Mouse (Mus musculus): Measurements from ENCODE around the gene Limch1. TPM values are rescaled to one million over a fixed set of nuclear protein-coding genes. Genes with fewer than 3 reads are reported as not detected.

Limch1 gene
- total RNA-seq, 2 experiments from 2014 or later = 210 to 274 TPM

GRCm38 (mm10) chr5:66862151-66862550 is 116.5 kb downstream of the Limch1 start:
- intact Hi-C loops (cut with DNase I) = no loop called here
- no peak for DNase-seq (ENCODE audit: low spot score)

DNA sequence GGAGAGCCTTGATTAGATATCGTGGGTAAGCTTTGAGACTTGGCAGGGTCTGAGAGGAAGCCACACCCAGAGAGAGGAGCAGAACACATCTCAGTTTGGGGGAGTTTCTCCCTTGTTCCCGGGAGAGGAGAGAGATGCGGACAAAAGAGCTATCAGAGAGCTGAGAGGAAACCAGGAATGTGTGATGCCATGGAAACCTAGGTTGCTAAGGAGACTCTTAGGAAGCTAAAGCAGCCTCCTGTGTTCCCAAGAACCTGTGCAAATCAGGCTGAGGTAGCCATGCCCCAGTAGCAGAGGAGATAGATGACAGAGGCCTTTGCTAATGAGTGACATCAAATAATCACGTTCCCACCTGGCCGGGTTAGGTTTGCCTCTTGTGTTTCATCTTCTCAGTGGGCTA is 119.6 kb downstream of the Limch1 start:
- no peak for DNase-seq (ENCODE audit: low spot score)
- intact Hi-C loops (cut with DNase I) = no loop called here

DNA sequence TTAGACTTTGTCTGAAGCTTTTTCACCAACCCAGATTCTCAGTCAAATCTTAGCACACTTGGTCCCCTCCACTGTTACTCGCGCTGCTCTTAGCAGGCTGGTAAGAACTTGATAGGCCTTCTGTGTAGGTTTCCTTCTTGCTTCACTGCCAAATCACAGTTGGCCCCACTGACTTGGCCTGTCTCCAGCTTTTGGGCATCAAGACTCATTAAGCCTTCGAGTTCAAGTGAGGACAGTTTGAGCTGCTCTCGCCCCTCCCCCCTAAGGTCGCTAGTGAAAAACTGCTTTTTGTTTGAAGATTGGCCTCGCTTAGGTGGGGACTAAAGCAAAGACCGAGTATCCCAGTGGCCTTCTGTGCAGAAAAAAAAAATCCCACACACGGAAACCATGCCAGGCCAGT is 120.4 kb downstream of the Limch1 start:
- intact Hi-C loops (cut with DNase I) = no loop called here
- DNase-seq (ENCODE audit: low spot score) = no peak

DNA sequence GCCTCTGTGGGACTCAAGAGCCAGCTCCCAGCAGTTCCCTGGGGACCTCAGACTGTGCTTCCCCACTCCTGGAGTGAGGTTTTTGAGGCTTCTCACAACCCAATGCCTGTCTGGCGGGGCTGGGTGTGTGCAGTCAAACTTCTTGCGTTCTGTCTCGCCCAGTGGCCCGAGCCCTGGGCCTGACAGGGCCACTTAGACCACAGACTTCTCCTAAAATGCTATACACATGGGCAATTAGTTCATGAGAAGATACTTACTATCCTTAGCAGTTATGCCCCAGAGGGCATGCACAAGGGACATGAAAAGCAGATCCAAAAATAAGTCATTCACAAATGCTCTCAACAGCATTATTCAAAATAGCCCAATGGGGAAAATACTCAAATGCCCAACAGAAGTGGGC is 123.9 kb downstream of the Limch1 start:
- intact Hi-C loops (cut with DNase I) = no loop called here

DNA sequence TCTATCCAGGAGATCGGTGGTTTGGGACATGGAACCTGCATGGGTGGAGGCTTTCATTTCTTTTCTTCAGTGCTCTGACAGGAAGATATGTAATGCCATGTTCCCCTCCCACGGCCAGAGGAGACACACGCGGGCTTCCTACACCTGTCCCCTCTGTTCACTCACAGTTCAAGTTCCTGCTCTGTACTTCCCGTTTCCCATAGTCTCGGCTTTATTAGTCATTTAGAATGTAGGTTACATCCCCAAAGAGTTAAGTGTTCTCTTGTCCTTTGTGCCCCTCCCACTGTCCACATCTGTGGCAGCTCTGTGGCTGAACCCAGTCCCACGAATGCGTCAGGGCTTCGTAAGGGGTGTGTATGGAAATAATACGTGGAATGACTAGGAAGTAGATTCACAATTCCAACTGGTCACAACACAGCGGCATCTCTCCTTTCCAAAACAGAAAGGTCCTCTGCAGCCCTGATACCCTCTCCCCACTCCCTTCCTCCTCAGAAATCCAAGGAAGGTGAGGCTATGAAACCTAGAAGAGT is 126.0 kb downstream of the Limch1 start:
- DNase-seq (ENCODE audit: low spot score) = peak; percentile 20
- intact Hi-C loops (cut with DNase I) = no loop called here

More for the DNA sequence above, 123.9 kb downstream of the Limch1 start:
- no peak for DNase-seq (ENCODE audit: low spot score)

- intact Hi-C loops (cut with DNase I) = no loop called here
- DNase-seq (ENCODE audit: low spot score) = peak; percentile 58
Observed at GRCm38 (mm10) chr5:66872053-66872452, 126.4 kb downstream of the Limch1 start.

DNA sequence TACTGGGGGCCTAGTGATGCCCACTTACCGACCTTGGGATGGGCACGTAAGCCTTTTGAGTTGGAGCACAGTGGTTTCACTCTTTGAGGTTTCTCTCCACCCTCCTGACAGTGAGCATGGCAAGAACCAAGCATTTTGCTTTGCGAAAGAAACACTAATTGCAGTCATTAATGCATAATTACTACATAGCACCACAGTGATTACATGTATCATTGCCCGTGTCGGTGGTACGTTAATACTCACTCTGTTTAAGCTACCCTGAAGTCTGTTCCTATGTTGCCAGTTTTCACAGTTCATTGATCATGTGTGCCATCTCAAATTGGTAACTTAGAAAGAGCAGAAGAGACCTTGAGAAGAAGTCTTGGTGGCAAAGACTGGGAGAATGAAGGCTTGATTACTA is 127.1 kb downstream of the Limch1 start:
- DNase-seq (ENCODE audit: low spot score) = no peak

DNA sequence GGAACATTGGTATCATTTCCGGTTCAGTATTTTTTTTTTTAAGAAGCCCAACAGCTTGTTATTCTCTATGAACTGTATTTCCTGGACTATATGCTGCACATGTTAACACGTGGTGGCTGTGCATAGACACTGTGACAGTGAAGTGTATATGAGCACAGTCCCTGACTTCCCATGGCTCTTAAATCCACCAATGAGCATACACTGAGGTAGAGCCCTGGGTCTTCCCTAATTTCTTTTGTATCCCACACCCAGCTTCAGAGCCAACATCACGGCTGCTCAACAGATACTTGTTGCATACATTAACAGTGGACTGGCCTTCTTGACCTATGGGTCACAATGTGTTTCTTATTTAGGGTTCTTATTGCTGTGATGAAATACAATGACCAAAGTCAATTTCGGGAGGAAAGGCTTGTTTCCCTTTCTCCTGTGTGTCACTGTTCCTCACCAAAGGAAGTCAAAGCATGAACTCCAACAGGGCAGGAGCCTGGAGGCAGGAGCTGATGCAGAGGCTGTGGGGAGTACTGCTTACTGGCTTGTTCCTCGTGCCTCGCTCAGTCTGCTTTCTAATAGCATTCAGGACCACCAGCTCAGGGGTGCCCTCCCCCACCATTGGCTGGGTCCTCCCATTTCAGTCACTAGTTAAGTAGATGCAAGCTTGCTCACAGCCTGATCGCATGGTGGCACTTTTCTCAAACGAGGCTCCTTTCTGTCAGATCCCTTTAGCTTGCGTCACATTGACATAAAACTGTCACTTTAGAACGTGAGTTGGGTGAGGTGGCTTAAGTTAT is 130.6 kb downstream of the Limch1 start:
- no peak for DNase-seq (ENCODE audit: low spot score)
- intact Hi-C loops (cut with DNase I) = loop anchor here (5.0 kb wide), 1 partner anchor 81 kb away; no protein-coding TSS in a partner anchor

More for the DNA sequence above, 127.1 kb downstream of the Limch1 start:
- intact Hi-C loops (cut with DNase I) = no loop called here

DNA sequence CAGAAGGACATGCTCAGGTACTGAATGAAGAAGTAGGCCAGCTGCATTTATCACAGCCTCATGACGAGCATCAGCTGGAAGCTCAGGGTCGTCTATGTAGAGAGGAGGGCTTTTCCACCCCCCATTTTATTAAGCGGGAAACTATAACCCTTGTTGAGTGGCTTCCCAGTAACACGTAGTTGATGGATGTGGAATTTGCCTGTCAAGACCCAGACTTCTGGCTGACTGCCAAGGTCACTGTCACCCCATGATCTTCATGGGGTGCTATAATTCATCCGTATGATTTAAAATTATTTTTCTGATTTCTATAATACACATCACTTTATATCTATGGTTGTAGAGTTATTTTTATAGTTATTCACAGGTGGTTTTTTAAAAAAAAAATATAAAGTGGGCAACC is 131.4 kb downstream of the Limch1 start:
- intact Hi-C loops (cut with DNase I) = loop anchor here (5.0 kb wide), 1 partner anchor 80 kb away; no protein-coding TSS in a partner anchor
- DNase-seq (ENCODE audit: low spot score) = no peak

DNA sequence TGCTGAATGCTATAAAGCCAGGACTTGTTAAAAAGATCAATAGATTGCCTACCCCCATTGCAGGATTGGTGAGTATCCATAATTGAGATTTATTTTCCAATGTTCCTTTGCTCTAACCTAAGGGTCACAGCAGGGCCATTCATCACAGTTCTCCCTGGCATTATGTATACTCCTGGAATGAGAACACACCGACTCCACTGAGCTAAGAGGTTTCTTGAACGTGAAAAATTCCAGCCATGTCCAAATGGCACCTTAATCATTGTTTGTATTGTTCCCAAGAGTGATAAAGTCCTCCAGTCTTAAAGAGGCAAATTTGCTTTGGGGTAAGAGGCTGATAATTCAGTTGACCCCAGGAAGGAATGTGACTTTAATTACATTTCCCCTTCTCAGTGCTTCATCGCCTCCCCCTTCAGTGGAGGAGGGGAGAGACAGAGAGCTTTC is 136.3 kb downstream of the Limch1 start:
- DNase-seq (ENCODE audit: low spot score) = no peak
- intact Hi-C loops (cut with DNase I) = no loop called here

- no peak for DNase-seq (ENCODE audit: low spot score)
- intact Hi-C loops (cut with DNase I) = no loop called here
Observed at GRCm38 (mm10) chr5:66882718-66883117, 137.1 kb downstream of the Limch1 start.

DNA sequence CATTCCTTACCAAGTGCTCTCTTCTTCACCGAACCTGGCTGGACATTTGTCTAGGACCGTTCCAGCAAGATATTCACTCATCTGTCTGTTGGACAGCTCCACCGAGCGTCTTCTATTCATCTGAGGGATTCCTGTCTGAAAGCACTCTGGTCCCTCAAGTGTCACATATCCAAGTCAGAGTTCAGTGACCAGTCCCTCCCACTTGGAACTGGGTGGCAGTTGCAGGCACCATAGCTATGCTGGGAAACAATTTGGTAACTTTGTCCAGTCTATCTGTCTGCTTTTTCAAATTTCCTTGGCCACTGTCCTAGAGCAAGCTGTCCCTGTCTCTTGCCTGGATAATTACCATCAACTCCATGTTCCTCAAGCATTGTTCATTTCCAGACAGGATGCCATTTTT is 138.9 kb downstream of the Limch1 start:
- DNase-seq (ENCODE audit: low spot score) = no peak

DNA sequence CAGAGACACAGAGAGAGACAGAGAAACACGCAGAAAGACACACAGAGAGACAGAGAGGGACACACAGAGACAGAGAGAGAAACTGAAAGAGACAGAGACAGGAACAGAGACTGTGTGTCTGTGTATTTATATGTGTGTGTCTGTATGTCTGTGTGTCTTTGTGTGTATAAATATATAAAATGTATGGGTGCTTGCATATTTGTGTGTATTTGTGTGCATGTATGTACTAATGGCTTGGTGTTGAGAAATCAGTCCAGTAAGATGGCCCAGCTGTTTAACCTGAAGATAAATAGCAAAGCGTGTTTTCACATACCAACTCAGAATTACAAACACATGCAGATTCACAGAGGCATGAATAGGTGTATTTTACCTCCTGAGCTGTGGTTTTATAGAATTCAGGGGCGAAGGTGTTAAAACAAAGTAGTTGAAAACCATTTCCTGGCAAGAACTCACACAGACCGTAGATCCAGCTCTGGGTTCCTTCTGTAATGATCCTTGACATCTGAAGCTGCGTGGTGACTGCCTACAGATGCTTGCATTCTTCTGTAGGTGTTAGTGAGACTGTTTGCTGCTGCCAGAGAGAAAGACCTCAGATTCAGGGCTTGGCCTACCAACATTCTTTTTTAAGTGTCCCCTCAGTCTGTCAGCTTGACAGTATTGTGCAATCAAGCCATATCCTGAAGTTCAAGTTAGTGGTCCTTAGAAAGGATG is 140.9 kb downstream of the Limch1 start:
- DNase-seq (ENCODE audit: low spot score) = no peak
- intact Hi-C loops (cut with DNase I) = no loop called here

More for the DNA sequence above, 138.9 kb downstream of the Limch1 start:
- intact Hi-C loops (cut with DNase I) = no loop called here

- no peak for DNase-seq (ENCODE audit: low spot score)
- intact Hi-C loops (cut with DNase I) = no loop called here
Observed at GRCm38 (mm10) chr5:66888061-66888460, 142.4 kb downstream of the Limch1 start.

- DNase-seq (ENCODE audit: low spot score) = no peak
- intact Hi-C loops (cut with DNase I) = no loop called here
Observed at GRCm38 (mm10) chr5:66889337-66889736, 143.7 kb downstream of the Limch1 start.

DNA sequence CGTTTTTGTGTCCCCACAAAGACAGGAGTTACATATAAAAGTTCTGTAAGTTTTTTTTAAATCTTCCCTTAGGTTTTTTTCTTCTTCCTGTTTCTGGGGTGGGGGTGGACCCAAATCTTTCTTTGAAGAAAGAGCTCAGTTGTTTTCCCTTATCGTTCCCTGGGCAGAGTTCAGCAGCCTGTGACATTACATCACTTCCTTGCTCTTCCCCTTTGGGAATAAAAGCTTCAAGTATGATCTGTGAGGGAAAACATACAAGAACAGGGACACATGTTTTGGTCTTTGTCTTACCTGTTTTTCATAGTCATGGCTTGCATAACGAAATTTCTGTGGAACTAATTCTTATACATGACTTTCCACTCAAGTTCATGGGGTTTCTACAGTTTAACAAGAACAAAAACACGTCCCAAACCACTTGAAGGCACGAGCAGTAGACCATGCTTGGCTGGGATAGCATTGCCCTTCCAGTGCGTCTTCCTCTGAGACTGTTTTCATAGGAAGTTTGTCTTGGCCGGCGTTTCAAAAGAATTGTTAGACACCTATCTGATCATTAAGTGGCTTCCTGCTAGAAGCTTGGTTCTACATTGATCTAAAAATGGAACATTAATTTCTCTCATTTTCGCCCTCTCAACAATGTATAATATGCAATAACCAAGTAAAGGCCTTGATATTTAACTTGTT is 150.0 kb downstream of the Limch1 start:
- intact Hi-C loops (cut with DNase I) = loop anchor here (5.0 kb wide), 3 partner anchors 43 to 148 kb away; partner anchors contain the start of gene Limch1
- DNase-seq (ENCODE audit: low spot score) = no peak

DNA sequence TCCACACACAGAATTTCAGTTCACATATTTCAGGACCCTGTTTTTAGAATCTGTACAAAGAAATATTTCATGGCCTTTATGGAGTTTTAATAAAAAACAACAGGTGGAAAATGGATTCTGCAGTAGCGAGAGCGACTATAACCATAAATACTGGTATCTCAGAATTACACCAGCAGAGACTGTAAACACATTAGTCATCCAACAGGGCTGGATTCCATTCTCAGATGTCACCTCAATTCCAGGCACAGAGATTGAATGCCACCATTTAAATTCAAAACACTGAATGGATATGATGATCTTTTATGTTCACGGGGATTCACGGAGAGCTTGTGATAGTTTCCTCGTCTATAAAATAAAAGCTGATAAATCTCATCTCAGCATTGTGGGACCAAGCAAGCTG is 152.0 kb downstream of the Limch1 start:
- intact Hi-C loops (cut with DNase I) = loop anchor here (5.0 kb wide), 3 partner anchors 45 to 150 kb away; partner anchors contain the start of gene Limch1
- no peak for DNase-seq (ENCODE audit: low spot score)

DNA sequence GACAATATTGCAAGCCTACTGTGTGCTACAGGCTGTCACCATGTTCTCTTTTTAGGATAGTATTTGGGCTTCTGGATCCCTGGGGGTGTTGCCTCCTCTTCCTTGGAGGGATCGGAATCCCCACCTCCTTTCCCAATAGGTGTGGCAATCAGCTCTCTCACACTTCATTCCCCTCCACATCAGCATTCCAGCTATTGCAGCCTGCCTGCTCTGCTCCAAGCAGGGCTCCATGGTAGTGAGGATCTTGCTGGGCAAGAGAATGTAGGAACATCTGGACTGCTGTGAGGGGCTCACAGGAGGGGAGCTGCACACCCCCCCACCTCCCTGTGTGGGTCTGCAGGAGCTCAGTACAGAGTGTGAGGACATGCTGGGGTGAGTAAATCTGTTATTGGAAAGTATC is 152.6 kb downstream of the Limch1 start:
- no peak for DNase-seq (ENCODE audit: low spot score)
- intact Hi-C loops (cut with DNase I) = loop anchor here (5.0 kb wide), 3 partner anchors 44 to 151 kb away; partner anchors contain the start of gene Limch1

DNA sequence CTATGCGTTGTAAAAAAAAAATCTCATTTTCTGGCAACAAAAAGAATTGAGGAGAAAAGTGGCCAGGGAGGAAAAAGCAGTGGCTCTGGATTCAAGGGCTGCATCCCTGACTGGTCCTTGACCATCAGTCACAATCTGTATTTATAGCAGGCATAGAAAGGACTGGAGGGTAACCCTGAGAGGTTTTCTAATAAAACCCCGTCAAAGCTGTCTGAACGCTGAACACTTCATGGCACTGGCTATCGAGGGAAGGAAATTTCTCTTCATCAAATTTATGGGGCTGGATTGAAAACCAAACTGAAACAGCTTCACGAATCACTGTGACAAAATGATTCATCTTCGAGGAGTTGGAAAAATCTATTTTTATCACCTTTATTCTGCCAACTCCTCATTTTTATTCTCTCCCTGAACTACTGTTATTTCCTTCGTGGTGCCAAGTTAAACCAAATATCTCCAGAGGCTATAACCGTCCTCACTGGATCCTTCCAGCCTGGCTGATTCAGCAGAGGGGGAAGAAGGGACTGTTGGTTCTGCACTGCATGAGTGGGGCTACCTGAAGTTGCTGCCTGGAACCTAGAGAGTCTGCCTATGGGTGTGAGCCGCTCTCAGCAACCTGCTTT is 153.3 kb downstream of the Limch1 start:
- no peak for DNase-seq (ENCODE audit: low spot score)
- intact Hi-C loops (cut with DNase I) = loop anchor here (5.0 kb wide), 3 partner anchors 43 to 152 kb away; partner anchors contain the start of gene Limch1

DNA sequence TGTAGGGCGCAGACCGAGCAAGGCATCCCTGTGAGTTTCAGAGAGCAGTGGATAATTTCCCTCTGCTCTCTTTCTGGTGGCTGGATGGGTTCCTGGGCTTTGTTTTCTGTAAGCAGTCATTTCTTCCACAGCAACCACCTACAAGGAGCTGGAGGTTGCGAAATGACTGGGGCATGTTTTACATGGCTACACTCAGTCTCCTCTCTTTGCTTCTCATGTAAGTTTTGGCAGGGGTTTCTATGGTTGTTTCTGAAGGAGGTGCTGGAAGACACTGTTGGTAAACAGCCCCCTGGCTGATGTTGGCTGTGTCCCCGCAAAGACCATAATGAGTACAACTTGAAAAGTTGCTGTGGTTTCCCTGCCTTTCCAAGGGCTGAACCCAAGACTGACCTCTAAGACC is 155.5 kb downstream of the Limch1 start:
- intact Hi-C loops (cut with DNase I) = no loop called here

More for the DNA sequence above, 155.5 kb downstream of the Limch1 start:
- DNase-seq (ENCODE audit: low spot score) = no peak
